Mouse (Mus musculus): ENCODE results near the gene Esam. TPM values are rescaled to one million over a fixed set of nuclear protein-coding genes. Genes with fewer than 3 reads are reported as not detected.

The Esam gene
- polyA plus RNA-seq, 1 experiment from 2014 or later: 49.2 TPM

DNA sequence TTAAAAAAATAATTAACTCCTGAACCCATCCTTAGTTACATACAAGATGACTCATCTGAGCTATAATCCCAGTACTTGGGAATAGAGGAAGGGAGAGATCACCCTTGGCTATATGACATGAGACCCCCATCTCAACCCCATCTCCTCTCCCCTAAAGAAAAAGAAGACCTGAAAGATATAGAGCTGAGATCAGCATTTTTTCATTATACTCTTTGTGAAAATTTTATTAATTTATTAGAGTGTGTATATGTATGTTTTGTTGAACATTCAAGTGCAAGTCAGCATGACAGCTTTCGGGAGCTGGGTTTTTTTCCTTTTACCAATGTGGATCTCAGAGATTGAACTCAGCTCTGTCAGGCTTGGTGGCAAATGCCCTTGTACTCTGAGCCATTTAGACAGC, 26.7 kb upstream of the Esam start:
- Histone ChIP-seq H3K4me3 (ENCODE audit: low read length) (no peak overlapping the region), H3K27ac (ENCODE audit: low read length) (no peak overlapping the region), H3K4me1 (ENCODE audit: control insufficient read depth, insufficient read depth, low read length) (no peaks in the 10 kb centered on the region), H3K4me2 (ENCODE audit: low read depth, low read length) (no peak overlapping the region), H3K27me3 (replicated peaks; ENCODE audit: control insufficient read depth, insufficient read depth, low read length) (no peaks in the 10 kb centered on the region), H3K9me3 (ENCODE audit: control insufficient read depth, low read length) (no peaks in the 10 kb centered on the region), H3K9ac (ENCODE audit: low read depth, low read length) (no peak overlapping the region), H3K36me3 (ENCODE audit: control insufficient read depth, insufficient read depth, low read length) (no peaks in the 10 kb centered on the region; the same call in 1 of the 2 replicates)
- ATAC-seq: no peak
- whole genome bisulfite sequencing: 88% methylated on average over 1 of the region's 1 CpGs

GRCm38 (mm10) chr9:37504348-37504747, 23.5 kb upstream of the Esam start:
- Histone ChIP-seq H3K36me3 (ENCODE audit: control insufficient read depth, insufficient read depth, low read length) (no peaks in the 10 kb centered on the region; the same call in 1 of the 2 replicates), H3K9me3 (ENCODE audit: control insufficient read depth, low read length) (no peaks in the 10 kb centered on the region), H3K27ac (ENCODE audit: low read length) (no peak overlapping the region), H3K27me3 (replicated peaks; ENCODE audit: control insufficient read depth, insufficient read depth, low read length) (no peaks in the 10 kb centered on the region), H3K4me2 (ENCODE audit: low read depth, low read length) (no peak overlapping the region), H3K4me1 (ENCODE audit: control insufficient read depth, insufficient read depth, low read length) (no peaks in the 10 kb centered on the region), H3K9ac (ENCODE audit: low read depth, low read length) (no peak overlapping the region), H3K4me3 (ENCODE audit: low read length) (no peak overlapping the region)
- no peak for ATAC-seq

- WGBS: 76% methylated on average over 1 of the region's 1 CpGs
- no peak overlapping the region for H3K27ac ChIP-seq (ENCODE audit: low read length)
- no peak for ATAC-seq
These were observed 21.9 kb upstream of the Esam start for GRCm38 (mm10) chr9:37506023-37506422.

GRCm38 (mm10) chr9:37512097-37512496, 15.8 kb upstream of the Esam start:
- Histone ChIP-seq H3K27me3 (replicated peaks; ENCODE audit: control insufficient read depth, insufficient read depth, low read length) (no peaks in the 10 kb centered on the region), H3K4me2 (ENCODE audit: low read depth, low read length) (no peak overlapping the region), H3K36me3 (ENCODE audit: control insufficient read depth, insufficient read depth, low read length) (no peaks in the 10 kb centered on the region), H3K9me3 (ENCODE audit: control insufficient read depth, low read length) (no peaks in the 10 kb centered on the region), H3K27ac (ENCODE audit: low read length) (no peak overlapping the region), H3K9ac (ENCODE audit: low read depth, low read length) (no peak overlapping the region), H3K4me3 (ENCODE audit: low read length) (no peak overlapping the region), H3K4me1 (ENCODE audit: control insufficient read depth, insufficient read depth, low read length) (no peaks in the 10 kb centered on the region)
- ATAC-seq: no peak
- WGBS: 95% methylated on average over 2 of the region's 2 CpGs

More at GRCm38 (mm10) chr9:37506023-37506422, 21.9 kb upstream of the Esam start:
- H3K4me2 ChIP-seq (ENCODE audit: low read depth, low read length): no peak overlapping the region
- H3K4me3 ChIP-seq (ENCODE audit: low read length): no peak overlapping the region
- no peaks in the 10 kb centered on the region for H3K36me3 ChIP-seq (ENCODE audit: control insufficient read depth, insufficient read depth, low read length)
- no peak overlapping the region for H3K9ac ChIP-seq (ENCODE audit: low read depth, low read length)
- no peaks in the 10 kb centered on the region for H3K27me3 ChIP-seq (replicated peaks; ENCODE audit: control insufficient read depth, insufficient read depth, low read length)
- H3K9me3 ChIP-seq (ENCODE audit: control insufficient read depth, low read length): no peaks in the 10 kb centered on the region
- H3K4me1 ChIP-seq (ENCODE audit: control insufficient read depth, insufficient read depth, low read length): no peaks in the 10 kb centered on the region

GRCm38 (mm10) chr9:37514456-37514855, 13.4 kb upstream of the Esam start:
- H3K9ac ChIP-seq (ENCODE audit: low read depth, low read length): no peak overlapping the region
- no peak for ATAC-seq
- no peaks in the 10 kb centered on the region for H3K9me3 ChIP-seq (ENCODE audit: control insufficient read depth, low read length)
- no peaks in the 10 kb centered on the region for H3K4me1 ChIP-seq (ENCODE audit: control insufficient read depth, insufficient read depth, low read length)
- no peaks in the 10 kb centered on the region for H3K36me3 ChIP-seq (ENCODE audit: control insufficient read depth, insufficient read depth, low read length)
- H3K4me2 ChIP-seq (ENCODE audit: low read depth, low read length): no peak overlapping the region
- H3K4me3 ChIP-seq (ENCODE audit: low read length): no peak overlapping the region
- WGBS: 67% methylated on average over 3 of the region's 3 CpGs
- no peaks in the 10 kb centered on the region for H3K27me3 ChIP-seq (replicated peaks; ENCODE audit: control insufficient read depth, insufficient read depth, low read length)
- no peak overlapping the region for H3K27ac ChIP-seq (ENCODE audit: low read length)

GRCm38 (mm10) chr9:37517467-37517866, 10.4 kb upstream of the Esam start:
- no peaks in the 10 kb centered on the region for H3K9me3 ChIP-seq (ENCODE audit: control insufficient read depth, low read length)
- ATAC-seq: 0 out of 2 replicates have a peak, but pooled peaks have one; percentile 44
- no peak overlapping the region for H3K4me2 ChIP-seq (ENCODE audit: low read depth, low read length)
- H3K4me1 ChIP-seq (ENCODE audit: control insufficient read depth, insufficient read depth, low read length): no peaks in the 10 kb centered on the region
- WGBS: 78% methylated on average over 1 of the region's 1 CpGs
- H3K4me3 ChIP-seq (ENCODE audit: low read length): no peak overlapping the region
- no peaks in the 10 kb centered on the region for H3K27me3 ChIP-seq (replicated peaks; ENCODE audit: control insufficient read depth, insufficient read depth, low read length)
- no peak overlapping the region for H3K9ac ChIP-seq (ENCODE audit: low read depth, low read length)
- no peaks in the 10 kb centered on the region for H3K36me3 ChIP-seq (ENCODE audit: control insufficient read depth, insufficient read depth, low read length)
- no peak overlapping the region for H3K27ac ChIP-seq (ENCODE audit: low read length)

DNA sequence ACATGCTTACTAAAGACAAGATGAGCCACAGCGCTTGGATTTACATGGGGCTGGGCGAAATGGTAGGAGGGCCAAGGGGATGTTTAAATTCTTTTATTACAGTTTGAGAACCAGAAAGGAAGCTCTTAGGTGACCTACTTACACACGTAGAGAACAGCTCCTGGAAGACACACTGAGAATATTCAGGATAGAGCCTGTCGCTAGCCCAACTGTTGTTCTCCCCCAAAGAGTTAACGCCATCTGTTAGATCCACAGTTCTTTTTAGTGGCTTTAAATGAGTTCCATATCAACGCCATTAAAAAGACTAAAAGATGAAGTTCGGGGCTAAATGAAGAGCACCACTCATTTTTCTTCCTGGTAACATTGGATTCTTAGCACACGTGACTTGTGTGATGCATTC, 8.9 kb upstream of the Esam start:
- Histone ChIP-seq H3K4me2 (ENCODE audit: low read depth, low read length) (no peak overlapping the region), H3K36me3 (ENCODE audit: control insufficient read depth, insufficient read depth, low read length) (0 out of 2 replicates have a peak, but pooled peaks cover 2% of the 10 kb centered on the region), H3K4me3 (ENCODE audit: low read length) (no peak overlapping the region), H3K9ac (ENCODE audit: low read depth, low read length) (no peak overlapping the region), H3K9me3 (ENCODE audit: control insufficient read depth, low read length) (no peaks in the 10 kb centered on the region), H3K27me3 (replicated peaks; ENCODE audit: control insufficient read depth, insufficient read depth, low read length) (no peaks in the 10 kb centered on the region), H3K27ac (ENCODE audit: low read length) (no peak overlapping the region), H3K4me1 (ENCODE audit: control insufficient read depth, insufficient read depth, low read length) (no peaks in the 10 kb centered on the region)
- WGBS: 90% methylated on average over 8 of the region's 8 CpGs
- no peak for ATAC-seq

DNA sequence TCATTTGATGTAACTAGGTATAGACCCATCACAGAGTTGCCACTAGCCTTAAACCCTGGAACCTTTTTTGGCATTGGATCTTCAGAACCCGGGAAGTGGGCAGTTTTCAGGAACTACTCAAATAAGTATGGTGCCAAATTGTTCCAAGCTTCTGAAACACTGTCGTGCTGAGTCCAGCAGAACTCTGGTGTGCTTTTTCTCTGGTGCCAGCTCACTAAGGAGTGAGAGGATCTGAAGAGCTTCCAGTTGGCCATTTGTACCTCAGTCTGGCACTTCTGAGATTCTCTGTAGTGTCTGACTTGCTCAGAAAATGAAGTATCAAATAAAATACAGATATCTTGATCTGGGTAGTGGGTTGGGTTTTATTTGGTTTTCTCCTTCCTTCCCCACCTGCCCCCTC, 7.9 kb upstream of the Esam start:
- Histone ChIP-seq H3K9me3 (ENCODE audit: control insufficient read depth, low read length) (no peaks in the 10 kb centered on the region), H3K27me3 (replicated peaks; ENCODE audit: control insufficient read depth, insufficient read depth, low read length) (no peaks in the 10 kb centered on the region), H3K27ac (ENCODE audit: low read length) (no peak overlapping the region), H3K4me3 (ENCODE audit: low read length) (no peak overlapping the region), H3K4me2 (ENCODE audit: low read depth, low read length) (no peak overlapping the region), H3K4me1 (ENCODE audit: control insufficient read depth, insufficient read depth, low read length) (no peaks in the 10 kb centered on the region), H3K36me3 (ENCODE audit: control insufficient read depth, insufficient read depth, low read length) (0 out of 2 replicates have a peak, but pooled peaks cover 2% of the 10 kb centered on the region), H3K9ac (ENCODE audit: low read depth, low read length) (no peak overlapping the region)
- WGBS: 85% methylated on average over 2 of the region's 2 CpGs
- ATAC-seq: no peak

GRCm38 (mm10) chr9:37525461-37525860, 2.4 kb upstream of the Esam start:
- H3K9ac ChIP-seq (ENCODE audit: low read depth, low read length): no peak overlapping the region
- 88% methylated on average over 2 of the region's 2 CpGs for WGBS
- no peak overlapping the region for H3K4me2 ChIP-seq (ENCODE audit: low read depth, low read length)

More at GRCm38 (mm10) chr9:37525461-37525860, 2.4 kb upstream of the Esam start:
- 0 out of 2 replicates have a peak, but pooled peaks cover 2% of the 10 kb centered on the region for H3K36me3 ChIP-seq (ENCODE audit: control insufficient read depth, insufficient read depth, low read length)
- H3K27ac ChIP-seq (ENCODE audit: low read length): no peak overlapping the region
- H3K27me3 ChIP-seq (replicated peaks; ENCODE audit: control insufficient read depth, insufficient read depth, low read length): peaks cover 29% of the 10 kb centered on the region
- H3K4me1 ChIP-seq (ENCODE audit: control insufficient read depth, insufficient read depth, low read length): peaks cover 13% of the 10 kb centered on the region; the same call in 1 of the 2 replicates
- no peak overlapping the region for H3K4me3 ChIP-seq (ENCODE audit: low read length)
- no peak for ATAC-seq
- H3K9me3 ChIP-seq (ENCODE audit: control insufficient read depth, low read length): no peaks in the 10 kb centered on the region

All from intestine, embryonic 16.5 days (tissue).